Mouse (Mus musculus): ENCODE data around the gene Cep295nl. TPM values are rescaled to one million over a fixed set of nuclear protein-coding genes. Genes with fewer than 3 reads are reported as not detected.
"Not testable (repeated sequence)": the region's sequence is repeated elsewhere in the genome, so short reads cannot be mapped to it uniquely, and the experiment has no call there.

Gene Cep295nl
- polyA plus RNA-seq, 1 experiment: not detected

DNA sequence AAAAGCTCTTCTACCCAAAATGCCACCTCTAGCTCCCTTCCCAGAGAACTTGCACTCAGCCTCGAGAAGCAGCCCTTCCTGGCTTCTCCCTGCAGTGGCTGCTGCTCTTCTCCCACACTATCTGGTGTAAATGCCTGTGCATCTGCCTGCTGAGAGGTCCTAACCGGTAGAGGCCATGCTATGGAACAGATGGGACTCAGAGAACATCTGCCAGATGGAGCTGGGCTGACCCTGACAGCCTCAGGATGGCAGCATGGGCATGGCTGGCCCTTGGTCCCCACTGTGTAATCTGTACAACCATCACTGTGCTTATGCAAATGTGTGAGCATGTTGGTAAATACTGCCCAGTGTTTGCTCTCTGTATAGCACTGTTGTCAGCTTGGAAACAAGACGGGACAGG is 19.7 kb downstream of the Cep295nl start:
- Histone ChIP-seq H3K27ac (replicated peaks; ENCODE audit: low read depth, low read length) (no peak overlapping the region), H3K4me3 (ENCODE audit: insufficient read depth, low read depth, low read length) (no peak overlapping the region), H3K4me1 (ENCODE audit: control insufficient read depth, insufficient read depth, insufficient read length, low read length) (peaks cover 4% of the 10 kb centered on the region; the same call in 1 of the 2 replicates)

DNA sequence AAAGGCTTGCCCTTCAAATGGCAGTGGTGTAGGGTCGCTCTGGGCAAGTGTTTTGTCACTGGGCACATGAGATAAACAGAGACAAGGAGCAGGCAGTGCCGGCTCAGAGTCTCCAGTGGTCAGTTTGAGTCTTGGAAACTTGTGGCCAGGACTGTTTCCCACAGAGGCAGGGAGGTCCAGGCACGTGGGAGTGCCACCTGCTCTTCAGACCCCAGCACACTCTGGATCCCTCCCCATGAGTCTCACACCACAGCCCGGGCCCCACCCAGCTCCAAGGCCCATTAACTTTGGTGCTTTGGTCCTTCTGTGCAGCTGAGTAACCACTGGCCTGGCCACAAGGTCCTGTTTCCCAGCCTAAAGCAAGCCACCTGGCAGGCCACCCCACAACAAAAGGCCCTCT is 20.3 kb downstream of the Cep295nl start:
- no peak overlapping the region for H3K27ac ChIP-seq (replicated peaks; ENCODE audit: low read depth, low read length)
- peaks cover 4% of the 10 kb centered on the region; the same call in 1 of the 2 replicates for H3K4me1 ChIP-seq (ENCODE audit: control insufficient read depth, insufficient read depth, insufficient read length, low read length)
- H3K4me3 ChIP-seq (ENCODE audit: insufficient read depth, low read depth, low read length): no peak overlapping the region

DNA sequence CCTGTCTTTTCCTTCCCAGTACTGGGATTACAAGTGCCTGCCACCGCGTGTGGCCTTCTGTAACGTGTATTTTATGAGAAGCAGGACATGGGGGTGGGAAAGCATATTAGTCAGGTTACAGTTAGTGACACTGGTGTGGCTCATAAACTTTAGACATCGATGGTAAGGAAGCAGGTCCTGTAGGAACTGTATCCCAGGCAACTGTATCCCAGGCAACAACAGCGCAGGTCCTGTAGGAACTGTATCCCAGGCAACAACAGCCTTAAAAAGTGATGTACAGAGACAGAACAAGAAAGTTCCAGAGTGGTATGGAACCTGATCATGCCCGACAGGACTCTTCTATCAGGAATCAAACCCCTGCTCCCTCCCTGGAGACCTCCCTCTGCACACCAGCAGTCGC is 20.8 kb downstream of the Cep295nl start:
- Histone ChIP-seq H3K27ac (replicated peaks; ENCODE audit: low read depth, low read length) (no peak overlapping the region), H3K4me1 (ENCODE audit: control insufficient read depth, insufficient read depth, insufficient read length, low read length) (peaks cover 4% of the 10 kb centered on the region; the same call in 1 of the 2 replicates), H3K4me3 (ENCODE audit: insufficient read depth, low read depth, low read length) (no peak overlapping the region)

DNA sequence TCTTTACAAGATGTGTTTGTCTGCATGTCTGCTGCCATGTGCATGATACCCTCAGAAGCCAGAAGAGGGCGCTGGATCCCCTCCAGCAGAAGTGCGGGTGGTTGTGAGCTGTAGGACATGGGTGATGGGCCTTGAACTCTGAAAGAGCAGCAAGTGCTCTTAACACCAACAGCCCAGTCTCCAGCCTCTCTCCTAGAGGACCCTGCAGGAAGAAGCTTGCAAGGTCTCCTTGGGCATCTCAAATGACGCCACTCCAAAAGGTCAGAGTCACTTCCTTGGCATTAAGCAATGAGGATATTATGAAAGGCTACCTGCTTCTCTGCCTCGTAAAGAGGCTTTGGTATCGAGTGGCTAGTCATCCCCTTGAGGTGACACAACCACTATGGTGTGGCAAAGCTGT is 23.6 kb downstream of the Cep295nl start:
- no peak overlapping the region for H3K27ac ChIP-seq (replicated peaks; ENCODE audit: low read depth, low read length)
- H3K4me3 ChIP-seq (ENCODE audit: insufficient read depth, low read depth, low read length): no peak overlapping the region
- 0 out of 2 replicates have a peak, but pooled peaks cover 2% of the 10 kb centered on the region for H3K4me1 ChIP-seq (ENCODE audit: control insufficient read depth, insufficient read depth, insufficient read length, low read length)

- Histone ChIP-seq H3K4me3 (ENCODE audit: insufficient read depth, low read depth, low read length) (no peak overlapping the region), H3K27ac (replicated peaks; ENCODE audit: low read depth, low read length) (no peak overlapping the region), H3K4me1 (ENCODE audit: control insufficient read depth, insufficient read depth, insufficient read length, low read length) (no peaks in the 10 kb centered on the region)
These were observed 25.2 kb downstream of the Cep295nl start for GRCm38 (mm10) chr11:118317129-118317528.

- Histone ChIP-seq H3K27ac (replicated peaks; ENCODE audit: low read depth, low read length) (no peak overlapping the region), H3K4me3 (ENCODE audit: insufficient read depth, low read depth, low read length) (no peak overlapping the region), H3K4me1 (ENCODE audit: control insufficient read depth, insufficient read depth, insufficient read length, low read length) (no peaks in the 10 kb centered on the region)
These were observed 26.0 kb downstream of the Cep295nl start for GRCm38 (mm10) chr11:118316231-118316806.

DNA sequence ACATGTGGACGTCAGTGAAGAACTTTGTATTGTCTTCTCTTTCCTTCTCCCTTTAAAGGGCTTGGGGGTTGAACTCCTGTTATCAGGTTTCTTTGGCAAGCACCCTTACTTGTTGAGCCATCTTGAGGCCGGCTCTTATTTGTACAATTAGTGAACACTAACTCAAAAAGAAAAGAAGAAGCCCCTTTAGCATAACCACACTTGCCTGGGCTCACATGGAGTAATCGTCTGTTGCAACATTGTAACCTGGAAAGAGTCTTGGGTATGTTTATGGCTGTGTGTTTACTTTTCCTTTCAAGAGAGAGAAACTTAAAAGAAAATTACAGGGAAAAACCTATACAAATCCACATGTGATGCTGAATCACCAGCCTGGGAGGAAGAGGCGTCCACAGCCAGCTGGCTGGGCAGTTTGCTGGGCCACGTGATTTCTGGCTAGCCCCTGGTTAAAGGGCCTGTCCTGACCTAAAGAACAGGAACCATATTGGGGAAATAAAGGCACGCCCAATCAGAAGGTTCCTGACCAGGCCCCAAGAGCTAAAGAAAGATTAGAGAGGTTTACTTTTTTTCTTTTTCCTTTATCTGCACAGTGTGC is 30.1 kb downstream of the Cep295nl start:
- Histone ChIP-seq H3K27ac (replicated peaks; ENCODE audit: low read depth, low read length) (no peak overlapping the region), H3K4me1 (ENCODE audit: control insufficient read depth, insufficient read depth, insufficient read length, low read length) (no peaks in the 10 kb centered on the region), H3K4me3 (ENCODE audit: insufficient read depth, low read depth, low read length) (no peak overlapping the region)

GRCm38 (mm10) chr11:118307962-118308361 is 34.3 kb downstream of the Cep295nl start:
- not testable (repeated sequence) for H3K27ac ChIP-seq (replicated peaks; ENCODE audit: low read depth, low read length); H3K4me3 ChIP-seq (ENCODE audit: insufficient read depth, low read depth, low read length); H3K4me1 ChIP-seq (ENCODE audit: control insufficient read depth, insufficient read depth, insufficient read length, low read length)

- not testable (repeated sequence) for H3K27ac ChIP-seq (replicated peaks; ENCODE audit: low read depth, low read length); H3K4me3 ChIP-seq (ENCODE audit: insufficient read depth, low read depth, low read length); H3K4me1 ChIP-seq (ENCODE audit: control insufficient read depth, insufficient read depth, insufficient read length, low read length)
These were observed 38.3 kb downstream of the Cep295nl start for GRCm38 (mm10) chr11:118303959-118304358.

DNA sequence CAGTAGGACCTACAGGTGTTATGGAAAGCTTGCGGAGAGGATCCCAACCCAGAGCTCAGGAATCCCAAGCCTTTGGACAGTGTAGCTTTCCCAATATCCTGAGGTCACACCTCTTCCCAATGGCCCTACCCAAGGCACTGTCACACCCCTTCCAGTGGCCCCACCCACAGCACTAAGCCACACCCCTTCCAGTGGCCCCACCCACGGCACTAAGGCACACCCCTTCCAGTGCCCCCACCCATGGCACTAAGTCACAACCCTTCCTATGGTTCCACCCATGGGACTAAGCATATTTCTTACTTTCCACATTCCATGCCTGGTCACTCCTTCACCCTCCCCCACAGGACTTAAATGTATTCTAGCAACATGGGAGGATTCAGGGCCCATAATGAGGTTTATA is 43.5 kb downstream of the Cep295nl start:
- no peak overlapping the region for H3K27ac ChIP-seq (replicated peaks; ENCODE audit: low read depth, low read length)
- H3K4me1 ChIP-seq (ENCODE audit: control insufficient read depth, insufficient read depth, insufficient read length, low read length): no peaks in the 10 kb centered on the region
- no peak overlapping the region for H3K4me3 ChIP-seq (ENCODE audit: insufficient read depth, low read depth, low read length)

DNA sequence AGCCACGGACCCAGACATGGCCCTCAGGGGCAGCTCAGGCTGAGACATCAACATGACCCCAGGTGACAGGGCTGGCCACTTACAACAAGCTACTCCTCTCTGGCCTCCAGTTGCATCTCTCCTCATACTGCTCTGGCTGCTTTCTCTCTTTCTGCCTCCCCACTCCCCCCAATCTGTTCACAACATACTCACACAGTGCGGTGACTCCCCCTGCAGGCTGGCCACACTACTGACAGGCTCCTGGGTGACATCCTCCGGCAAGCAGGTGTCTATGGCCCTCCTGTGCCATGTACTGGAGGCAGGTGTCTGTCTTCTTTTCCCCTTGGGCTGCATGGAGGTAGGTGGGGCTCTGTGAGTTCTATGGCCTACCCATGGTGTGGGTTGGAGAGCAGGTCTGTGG is 44.3 kb downstream of the Cep295nl start:
- H3K27ac ChIP-seq (replicated peaks; ENCODE audit: low read depth, low read length): no peak overlapping the region
- no peaks in the 10 kb centered on the region for H3K4me1 ChIP-seq (ENCODE audit: control insufficient read depth, insufficient read depth, insufficient read length, low read length)
- H3K4me3 ChIP-seq (ENCODE audit: insufficient read depth, low read depth, low read length): no peak overlapping the region

DNA sequence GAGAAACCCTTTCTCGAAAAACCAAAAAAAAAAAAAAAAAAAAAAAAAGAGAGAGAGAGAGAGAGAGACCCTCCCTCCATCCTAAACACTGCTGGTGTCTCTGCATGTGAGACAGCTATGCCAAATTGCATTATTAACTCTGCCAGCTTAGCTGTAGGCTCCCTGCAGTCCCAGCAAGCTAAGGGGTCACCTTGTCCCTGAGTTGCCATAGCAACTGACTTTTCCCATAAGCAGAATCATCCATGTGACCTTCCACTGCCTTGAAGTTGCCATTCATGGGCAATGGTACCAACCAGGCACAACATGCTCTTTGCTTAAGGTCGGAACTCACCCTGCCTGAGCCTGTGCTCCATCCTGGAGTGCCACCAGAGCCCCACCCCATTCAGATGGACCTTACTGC is 47.3 kb downstream of the Cep295nl start:
- Histone ChIP-seq H3K4me3 (ENCODE audit: insufficient read depth, low read depth, low read length) (no peak overlapping the region), H3K27ac (replicated peaks; ENCODE audit: low read depth, low read length) (no peak overlapping the region), H3K4me1 (ENCODE audit: control insufficient read depth, insufficient read depth, insufficient read length, low read length) (no peaks in the 10 kb centered on the region)

DNA sequence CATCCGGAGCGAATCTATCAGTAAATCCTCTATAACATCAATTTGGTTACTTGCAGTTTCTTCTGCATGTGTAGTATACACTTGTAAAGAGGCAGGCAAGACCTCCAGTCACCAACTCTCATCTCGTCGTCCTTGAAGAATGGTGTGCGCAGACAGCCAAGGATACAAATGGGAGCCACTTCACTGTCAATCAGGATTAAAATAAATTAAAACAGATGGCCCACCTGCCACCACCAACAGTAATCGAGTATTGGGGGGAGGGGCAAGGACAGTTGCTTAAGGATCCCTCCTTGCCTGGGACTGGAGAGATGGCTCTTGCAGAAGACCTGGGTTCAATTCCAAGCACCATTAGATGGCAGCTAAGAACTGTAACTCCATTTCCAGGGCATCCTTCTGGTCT is 49.6 kb downstream of the Cep295nl start:
- H3K4me1 ChIP-seq (ENCODE audit: control insufficient read depth, insufficient read depth, insufficient read length, low read length): peaks cover 7% of the 10 kb centered on the region; the same call in 1 of the 2 replicates
- H3K27ac ChIP-seq (replicated peaks; ENCODE audit: low read depth, low read length): no peak overlapping the region
- no peak overlapping the region for H3K4me3 ChIP-seq (ENCODE audit: insufficient read depth, low read depth, low read length)

- peak within 1 kb of the TSS; percentile 81 for H3K4me3 ChIP-seq (ENCODE audit: insufficient read depth, low read depth, low read length)
- H3K4me1 ChIP-seq (ENCODE audit: control insufficient read depth, insufficient read depth, insufficient read length, low read length): peaks cover 7% of the 10 kb centered on the region; the same call in 1 of the 2 replicates
- H3K27ac ChIP-seq (replicated peaks; ENCODE audit: low read depth, low read length): peak within 1 kb of the TSS; percentile 87
These were observed 52.1 kb downstream of the Cep295nl start, which contains the start of gene Usp36 for GRCm38 (mm10) chr11:118289999-118290889. TSS of gene Usp36 (minus strand) at chr11:118290244.

DNA sequence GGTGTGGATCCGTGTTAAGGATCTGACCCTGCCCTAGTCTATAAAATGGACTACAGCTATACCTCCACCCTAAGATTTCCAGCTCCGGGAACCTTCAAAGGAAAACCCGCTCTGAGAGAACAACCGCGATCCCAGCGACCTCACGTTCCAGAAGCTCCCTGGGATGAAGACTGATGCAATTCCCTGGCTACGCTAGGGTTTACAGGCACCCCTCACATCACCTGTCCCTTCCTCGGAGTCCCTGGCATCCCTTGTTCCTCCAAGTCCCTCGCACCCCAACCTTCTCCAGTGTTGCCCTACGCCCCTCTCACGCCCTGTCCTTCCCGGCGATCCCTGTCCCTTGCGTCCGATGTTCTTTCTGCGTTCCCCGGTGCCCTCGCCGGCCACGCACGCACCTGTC is 52.7 kb downstream of the Cep295nl start:
- Histone ChIP-seq H3K4me3 (ENCODE audit: insufficient read depth, low read depth, low read length) (peak overlapping the region; percentile 81), H3K4me1 (ENCODE audit: control insufficient read depth, insufficient read depth, insufficient read length, low read length) (peaks cover 7% of the 10 kb centered on the region; the same call in 1 of the 2 replicates), H3K27ac (replicated peaks; ENCODE audit: low read depth, low read length) (peak overlapping the region; percentile 87)
